Mouse (Mus musculus) mouse trophoblast stem cell (cell line): ENCODE measurements around the gene Mamdc2.

Experiments used
- in situ Hi-C, 2 experiments: fragments of 300-500 bp; cut with MseI, MboI; formaldehyde crosslinking; loops; 2 replicates in 1 of 2; 3 replicates in 1 of 2; pipeline ENCODE4 v1.15.1; 2025

The Mamdc2 gene

GRCm38 (mm10) chr19:23360536-23360935 lies 87.7 kb downstream of the Mamdc2 start:
- in situ Hi-C loops, result no loop called here

DNA sequence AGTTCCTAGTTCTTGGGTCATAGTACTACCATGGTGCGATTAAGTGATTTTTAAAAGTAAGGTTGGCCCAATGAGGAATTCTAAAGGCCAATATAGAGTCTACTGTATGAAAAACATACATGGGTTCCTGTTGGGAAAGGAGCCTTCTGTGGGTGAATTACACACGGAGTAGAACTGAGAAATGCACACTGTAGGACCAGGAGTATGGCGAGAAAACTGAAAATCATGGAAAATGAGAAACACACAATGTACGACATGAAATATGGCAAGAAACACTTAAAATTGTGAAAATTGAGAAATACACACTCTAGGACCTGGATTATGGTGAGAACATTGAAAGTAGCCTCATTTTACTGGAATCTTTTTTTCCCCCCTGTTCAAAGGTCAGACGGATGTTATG lies 91.0 kb downstream of the Mamdc2 start:
- in situ Hi-C loops, result no loop called here

DNA sequence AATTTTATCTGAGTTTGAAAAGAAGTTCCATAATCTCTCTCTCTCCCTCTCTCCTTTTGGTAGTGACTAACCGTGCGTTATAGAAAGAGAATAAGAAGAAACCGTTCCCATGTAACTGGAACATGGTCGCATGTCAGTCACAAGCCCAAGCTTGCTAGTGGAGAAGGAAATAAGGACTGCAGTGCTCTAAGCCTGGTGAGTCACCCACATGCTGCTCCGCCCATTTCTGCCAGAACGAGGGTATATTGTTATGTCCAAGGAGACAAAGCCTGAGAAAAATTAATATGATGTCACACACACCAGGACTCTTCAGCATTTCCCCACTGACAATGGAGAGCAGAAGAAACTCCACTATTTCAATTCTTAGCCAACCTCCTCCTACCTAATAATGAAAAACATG lies 93.5 kb downstream of the Mamdc2 start:
- in situ Hi-C loops, result no loop called here

GRCm38 (mm10) chr19:23353881-23354401 lies 94.3 kb downstream of the Mamdc2 start:
- in situ Hi-C loops, result no loop called here

GRCm38 (mm10) chr19:23353161-23353560 lies 95.1 kb downstream of the Mamdc2 start:
- in situ Hi-C loops, result no loop called here

GRCm38 (mm10) chr19:23351808-23352491 lies 96.3 kb downstream of the Mamdc2 start:
- in situ Hi-C loops, result no loop called here

DNA sequence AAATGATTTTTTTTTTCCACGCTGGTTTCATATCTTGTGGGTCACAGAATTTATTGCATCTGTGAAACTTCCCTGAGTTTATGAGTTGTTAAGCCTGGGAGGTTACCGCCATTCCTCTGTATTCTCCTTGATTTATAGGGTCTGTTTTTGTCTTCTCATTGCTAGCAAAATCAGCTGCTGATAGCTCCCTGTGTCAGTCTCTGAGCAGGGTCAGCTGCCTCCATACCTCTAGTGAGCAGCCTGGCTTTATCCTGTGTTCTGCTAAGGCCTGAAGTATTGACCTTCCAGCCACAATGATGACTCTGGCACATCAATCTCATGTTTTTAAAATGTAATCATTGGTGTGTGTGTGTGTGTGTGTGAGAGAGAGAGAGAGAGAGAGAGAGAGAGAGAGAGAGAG lies 98.3 kb downstream of the Mamdc2 start:
- in situ Hi-C loops, result no loop called here

DNA sequence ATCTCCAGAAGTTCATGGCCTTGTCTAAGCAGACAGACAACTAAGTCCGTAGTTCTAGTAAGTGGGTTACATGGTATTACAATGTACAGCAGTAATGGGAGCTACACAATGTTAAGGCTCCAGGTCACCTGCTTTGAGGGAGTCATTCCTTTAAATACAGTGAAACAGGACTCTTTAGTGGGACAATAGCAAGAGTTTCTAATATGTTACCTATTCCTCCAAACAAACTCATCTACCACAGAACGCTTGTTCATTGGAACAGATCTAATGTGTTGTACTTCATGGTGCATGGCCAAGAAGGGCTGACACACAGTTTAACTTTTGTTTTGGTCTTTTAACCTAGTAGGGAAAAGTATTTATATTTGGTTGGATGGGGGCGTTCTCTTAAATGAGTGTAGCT lies 105.5 kb downstream of the Mamdc2 start:
- in situ Hi-C loops, result no loop called here

GRCm38 (mm10) chr19:23332883-23333282 lies 115.4 kb downstream of the Mamdc2 start:
- in situ Hi-C loops, result no loop called here

- in situ Hi-C loops, result no loop called here
Observed at GRCm38 (mm10) chr19:23330842-23331241, 117.4 kb downstream of the Mamdc2 start.

GRCm38 (mm10) chr19:23329346-23329745 lies 118.9 kb downstream of the Mamdc2 start:
- in situ Hi-C loops, result no loop called here

- in situ Hi-C loops, result no loop called here
Observed at GRCm38 (mm10) chr19:23327056-23327640, 121.1 kb downstream of the Mamdc2 start.

GRCm38 (mm10) chr19:23323107-23323506 lies 125.1 kb downstream of the Mamdc2 start:
- in situ Hi-C loops, result no loop called here

DNA sequence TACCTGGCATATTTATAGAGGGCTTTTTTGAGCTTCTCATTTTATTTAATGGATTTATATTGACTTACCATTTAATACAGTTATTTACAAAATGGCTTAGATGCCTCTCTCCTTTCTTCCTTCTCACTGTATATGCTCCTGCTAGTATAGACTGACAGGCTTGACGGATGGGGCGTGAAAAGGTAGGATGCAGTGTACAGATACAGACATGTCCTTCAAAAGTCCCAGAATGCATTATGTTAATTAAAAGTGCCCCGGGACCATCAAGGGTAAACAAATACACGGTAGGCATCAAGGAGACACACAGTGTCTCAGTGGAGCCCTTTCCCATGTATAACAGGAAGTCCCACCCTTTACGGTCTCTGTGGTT lies 130.3 kb downstream of the Mamdc2 start:
- in situ Hi-C loops, result no loop called here

DNA sequence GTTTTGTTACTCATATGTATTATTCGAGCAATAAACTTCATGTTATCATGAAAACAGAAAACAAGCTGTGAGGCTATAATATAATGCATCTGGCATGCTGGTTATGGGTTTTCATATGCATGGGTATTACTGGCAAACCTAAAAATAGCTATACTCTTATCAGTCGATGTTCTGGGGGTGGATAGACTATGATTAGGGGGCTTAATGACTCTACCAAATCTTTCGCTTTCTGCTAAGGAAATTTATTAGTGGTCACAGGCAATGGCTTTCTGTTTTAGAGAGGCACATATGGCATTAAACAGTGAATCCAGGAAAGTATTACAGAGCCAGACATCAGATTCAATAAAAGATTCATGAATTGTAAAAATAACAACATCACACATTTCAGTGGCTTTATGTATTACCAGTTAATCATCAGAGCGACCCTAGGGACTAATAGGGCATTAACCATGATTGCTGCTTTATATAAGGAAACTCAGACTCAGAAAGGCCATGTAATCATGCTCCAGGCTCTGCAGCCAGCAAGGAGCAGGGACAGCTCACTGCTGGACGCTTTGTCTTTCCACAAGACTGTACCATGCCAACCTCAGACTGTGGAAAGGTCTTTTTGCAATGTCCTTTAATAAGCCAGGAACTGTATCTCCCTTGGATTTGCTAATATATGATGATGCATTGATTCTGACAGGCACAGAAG lies 130.8 kb downstream of the Mamdc2 start:
- in situ Hi-C loops, result no loop called here

GRCm38 (mm10) chr19:23316851-23317250 lies 131.4 kb downstream of the Mamdc2 start:
- in situ Hi-C loops, result no loop called here

- in situ Hi-C loops, result no loop called here
Observed at GRCm38 (mm10) chr19:23309979-23310378, 138.3 kb downstream of the Mamdc2 start.

DNA sequence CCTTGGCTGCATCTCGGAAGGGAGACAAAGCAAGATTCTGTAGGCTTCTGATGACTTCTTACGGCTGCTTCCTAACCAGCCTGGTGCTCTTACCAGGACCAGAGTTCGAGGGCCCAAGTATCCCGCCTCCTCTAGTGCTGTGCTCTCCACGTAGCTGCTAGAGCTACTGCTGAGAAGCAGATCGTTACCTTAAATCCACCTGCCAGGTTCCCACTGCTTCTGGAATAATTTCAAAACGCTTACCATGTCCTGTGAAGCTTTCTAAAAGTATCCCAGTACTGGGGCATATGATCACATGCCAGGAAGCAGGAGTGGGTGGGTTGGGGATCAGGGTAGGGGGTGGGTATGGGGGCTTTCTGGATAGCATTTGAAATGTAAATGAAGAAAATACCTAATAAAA lies 141.6 kb downstream of the Mamdc2 start:
- in situ Hi-C loops, result no loop called here

GRCm38 (mm10) chr19:23299987-23300386 lies 148.3 kb downstream of the Mamdc2 start:
- in situ Hi-C loops, result no loop called here

DNA sequence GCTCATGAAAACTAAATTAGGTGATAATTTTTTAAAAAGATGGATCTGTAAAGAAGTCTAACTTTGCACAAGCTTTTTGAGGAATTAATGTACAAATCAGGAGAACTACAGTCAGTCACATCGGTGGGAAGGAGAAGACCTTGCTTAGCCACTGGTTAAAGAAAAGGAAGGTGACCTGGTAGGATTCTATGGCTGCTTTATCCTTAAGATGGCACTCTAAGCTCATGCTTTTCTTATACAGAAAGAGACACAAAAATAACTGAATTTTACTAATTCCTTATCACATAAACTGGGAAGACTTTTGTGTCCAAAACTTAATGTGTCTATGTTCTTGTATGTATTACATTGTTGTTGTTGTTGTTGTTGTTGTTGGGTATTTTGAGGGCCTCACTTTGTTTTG lies 149.3 kb downstream of the Mamdc2 start:
- in situ Hi-C loops, result no loop called here

DNA sequence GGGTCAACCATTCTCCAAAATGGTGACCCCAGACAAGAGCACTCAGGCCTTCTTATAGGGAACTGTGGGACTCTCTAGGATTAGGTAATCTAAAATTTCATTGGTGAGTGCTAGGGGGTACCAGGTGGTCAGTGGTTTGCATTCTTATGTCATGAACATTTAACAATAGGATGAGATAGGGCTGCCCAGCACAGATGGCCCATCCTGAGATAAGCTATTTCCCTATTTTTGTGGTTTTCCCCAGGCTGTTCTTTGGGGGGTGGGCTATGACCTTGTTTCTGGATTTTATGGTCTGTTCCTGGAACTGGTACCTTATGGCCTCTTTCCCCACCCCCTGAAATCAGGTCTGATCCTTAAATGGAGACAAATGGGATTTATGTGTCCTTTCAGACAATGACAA lies 151.1 kb downstream of the Mamdc2 start:
- in situ Hi-C loops, result no loop called here

- in situ Hi-C loops, result no loop called here
Observed at GRCm38 (mm10) chr19:23289251-23289650, 159.0 kb downstream of the Mamdc2 start.
